11 mouse cellular contexts compared by ENCODE assay signal in genomic region chr5:120571056-120571740, GRCm38 (mm10). TPM values are rescaled to one million over a fixed set of nuclear protein-coding genes. Genes with fewer than 3 reads are reported as not detected.
DNase-seq lines count a peak whose midpoint lies in the region; ATAC-seq and TF ChIP-seq lines count a peak whose summit lies in the region.
"Had no signal": no experiment of that assay in that cellular context is flagged by ENCODE, and none has a peak within 500 bp of the region (broad histone marks: within the 10 kb centered on the region; RNA-seq: fewer than 3 reads in every experiment).

No protein-coding gene starts in this region.

- H3K27me3 ChIP-seq in neural tube, embryonic 11.5 days (ENCODE audit: control insufficient read depth, insufficient read depth, low read length), result no peaks in the 10 kb centered on the region
- H3K27me3 ChIP-seq: CH12.LX; liver, embryonic 15.5 days had no signal

- H3K9me3 ChIP-seq in neural tube, embryonic 11.5 days (ENCODE audit: control insufficient read depth, low read length), result no peaks in the 10 kb centered on the region
- H3K9me3 ChIP-seq: liver, embryonic 15.5 days had no signal

- TF ChIP-seq CTCF in gastrocnemius, adult 2 months (IDR thresholded peaks at IDR 0.05), result no peak

- H3K4me2 ChIP-seq in neural tube, embryonic 11.5 days (ENCODE audit: low read depth), result no peak overlapping the region
- H3K4me2 ChIP-seq: liver, embryonic 15.5 days had no signal

- 35% methylated on average over 14 of the region's 14 CpGs for WGBS in neural tube, embryonic 11.5 days

- H3K9ac ChIP-seq in neural tube, embryonic 11.5 days (ENCODE audit: low read length), result no peak overlapping the region
- H3K9ac ChIP-seq: liver, embryonic 15.5 days had no signal

- H3K36me3 ChIP-seq in neural tube, embryonic 11.5 days (ENCODE audit: control insufficient read depth, insufficient read depth, low read length), result no peaks in the 10 kb centered on the region

- DNase-seq in gastrocnemius, adult 2 months, result peak; percentile 51
- DNase-seq in gastrocnemius, postnatal 25 days, result no peak
- DNase-seq in neural tube, embryonic 11.5 days (ENCODE audit: low spot score), result peak; percentile 34
- DNase-seq in neural tube, embryonic 10.5 days (ENCODE audit: extremely low spot score, low spot score), result no peak
- peak; percentile 76 for DNase-seq in kidney, postnatal 14 days
- DNase-seq in right cerebral cortex, postnatal 36 days (ENCODE audit: low spot score in 2 of 2), result no peak
- no peak for DNase-seq in right cerebral cortex, postnatal 4 days
- DNase-seq in layer of hippocampus, postnatal 25 days (ENCODE audit: extremely low spot score in 1 of 2, low spot score in 1 of 2), result no peak

- intact Hi-C loops in gastrocnemius, adult 2 months (cut with DNase I), result no loop called here

- peak overlapping the region; percentile 86 for H3K27ac ChIP-seq in gastrocnemius, adult 2 months
- no peak overlapping the region for H3K27ac ChIP-seq in neural tube, embryonic 11.5 days (ENCODE audit: low read depth, low read length)
- H3K27ac ChIP-seq: liver, embryonic 15.5 days had no signal

- no peak for ATAC-seq in neural tube, embryonic 11.5 days (ENCODE audit: insufficient read depth, low FRiP score, low TSS enrichment)

- H3K4me1 ChIP-seq in neural tube, embryonic 11.5 days (ENCODE audit: control insufficient read depth, insufficient read depth, low read length), result peaks cover 37% of the 10 kb centered on the region

- peak overlapping the region; percentile 32 for H3K4me3 ChIP-seq in gastrocnemius, adult 2 months
- no peak overlapping the region for H3K4me3 ChIP-seq in neural tube, embryonic 11.5 days (ENCODE audit: low read depth, low read length)
- H3K4me3 ChIP-seq: liver, embryonic 15.5 days had no signal

RNA-seq across cellular contexts. Expression of gene Tpcn1, which starts 17.3 kb away (rescaled TPM):
- total RNA-seq in gastrocnemius, adult 2 months (2021), result 10 to 100 TPM; 42.7 to 44.8 TPM
- total RNA-seq in gastrocnemius, postnatal 25 days (2021), result 10 to 100 TPM; 44.3 to 48.3 TPM
- 14.9 and 16.8 TPM in 2 replicates for polyA plus RNA-seq in neural tube, embryonic 11.5 days (2014; fragmentation: Nextera tagmentation; extraction: Ambion mirVana)
- 10 to 100 TPM; 31.0 to 39.9 TPM for total RNA-seq in layer of hippocampus, postnatal 25 days (2021)

RNA-seq across cellular contexts. Expression of gene Iqcd, which starts 17.6 kb away (rescaled TPM):
- total RNA-seq in gastrocnemius, adult 2 months (2021), result not detected
- under 1 TPM in 1 of 2 experiments, not detected in 1; 0.18 TPM for total RNA-seq in gastrocnemius, postnatal 25 days (2021)
- 0.62 and 0.81 TPM in 2 replicates for polyA plus RNA-seq in neural tube, embryonic 11.5 days (2014; fragmentation: Nextera tagmentation; extraction: Ambion mirVana)
- under 1 TPM; 0.79 to 0.80 TPM for total RNA-seq in layer of hippocampus, postnatal 25 days (2021)
- total RNA-seq: gastrocnemius, adult 18-20 months had no signal

RNA-seq across cellular contexts. Expression of gene Rita1, which starts 41.2 kb away (rescaled TPM):
- total RNA-seq in gastrocnemius, adult 2 months (2021), result 1 to 10 TPM; 4.9 to 6.6 TPM
- 1 to 10 TPM; 4.8 to 6.3 TPM for total RNA-seq in gastrocnemius, postnatal 25 days (2021)
- polyA plus RNA-seq in neural tube, embryonic 11.5 days (2014; fragmentation: Nextera tagmentation; extraction: Ambion mirVana), result 12.3 and 13.2 TPM in 2 replicates
- 10 to 100 TPM; 23.9 to 25.5 TPM for total RNA-seq in layer of hippocampus, postnatal 25 days (2021)

RNA-seq across cellular contexts. Expression of gene Ddx54, which starts 41.3 kb away (rescaled TPM):
- total RNA-seq in gastrocnemius, adult 2 months (2021), result 10 to 100 TPM; 16.9 to 17.7 TPM
- 10 to 100 TPM; 15.7 to 17.1 TPM for total RNA-seq in gastrocnemius, postnatal 25 days (2021)
- 42.0 and 42.6 TPM in 2 replicates for polyA plus RNA-seq in neural tube, embryonic 11.5 days (2014; fragmentation: Nextera tagmentation; extraction: Ambion mirVana)
- total RNA-seq in layer of hippocampus, postnatal 25 days (2021), result 10 to 100 TPM; 40.7 to 42.5 TPM

Comparison
In these comparisons a context has a peak if more than half of its experiments do, and no peak if none do; other contexts are left out.
1. DNase-seq: peak in gastrocnemius, adult 2 months (single experiment), neural tube, embryonic 11.5 days (single experiment) and kidney, postnatal 14 days (single experiment); none in gastrocnemius, postnatal 25 days (single experiment), neural tube, embryonic 10.5 days (single experiment), right cerebral cortex, postnatal 36 days (0 of 2), right cerebral cortex, postnatal 4 days (single experiment) and layer of hippocampus, postnatal 25 days (0 of 2).